Mouse (Mus musculus): ENCODE results near the gene Tspan18.

The Tspan18 gene

DNA sequence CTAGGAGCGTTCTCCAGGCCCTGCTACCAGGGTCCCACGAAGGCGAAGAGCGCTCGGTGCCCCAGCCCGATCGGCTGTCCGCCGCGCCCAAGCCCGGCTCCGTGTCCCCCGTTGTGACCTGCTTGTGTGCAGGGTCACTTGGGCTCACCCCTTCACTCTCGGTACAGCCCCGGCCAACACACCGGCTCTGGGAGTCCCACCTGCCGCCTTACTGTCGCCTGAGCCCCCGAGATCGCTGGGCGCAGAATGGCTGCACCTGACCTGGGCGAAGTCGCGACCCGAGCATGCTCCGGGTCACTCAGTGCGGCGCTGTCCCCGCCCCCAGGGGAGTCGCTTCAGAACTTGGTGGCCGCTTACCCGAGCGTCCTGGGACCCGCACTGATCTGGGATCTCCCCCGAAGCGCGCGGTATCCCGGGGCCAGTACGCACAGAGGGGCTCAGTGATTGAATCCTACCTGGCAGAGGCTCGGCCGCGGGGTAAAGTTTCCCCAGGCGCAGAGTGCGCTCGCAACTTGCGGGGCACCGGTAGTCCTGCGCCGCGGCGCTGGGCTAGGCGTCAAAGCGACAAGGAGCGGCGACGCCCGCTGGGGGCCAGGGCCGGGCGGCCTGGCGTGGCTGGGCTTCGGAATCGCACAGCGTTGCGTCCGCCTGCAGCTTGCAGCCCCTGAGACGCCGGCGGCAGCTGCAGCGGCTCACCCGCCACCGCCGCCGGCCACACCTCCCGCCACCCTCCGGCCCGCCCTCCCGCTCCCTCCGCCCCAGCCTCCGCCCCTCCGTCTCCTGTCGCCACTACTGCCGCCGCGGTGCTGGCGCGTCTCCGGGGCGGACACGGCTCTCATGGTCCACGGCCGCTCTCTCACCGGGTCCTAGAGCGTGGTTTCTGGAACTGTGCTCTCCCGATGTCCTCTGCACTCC, at the start of gene Tspan18:
Gene Tspan18 (minus strand): TSS at position 689 of the 915 bp plus-strand sequence.
- peak; percentile 26 for DNase-seq (ENCODE audit: low spot score)

DNA sequence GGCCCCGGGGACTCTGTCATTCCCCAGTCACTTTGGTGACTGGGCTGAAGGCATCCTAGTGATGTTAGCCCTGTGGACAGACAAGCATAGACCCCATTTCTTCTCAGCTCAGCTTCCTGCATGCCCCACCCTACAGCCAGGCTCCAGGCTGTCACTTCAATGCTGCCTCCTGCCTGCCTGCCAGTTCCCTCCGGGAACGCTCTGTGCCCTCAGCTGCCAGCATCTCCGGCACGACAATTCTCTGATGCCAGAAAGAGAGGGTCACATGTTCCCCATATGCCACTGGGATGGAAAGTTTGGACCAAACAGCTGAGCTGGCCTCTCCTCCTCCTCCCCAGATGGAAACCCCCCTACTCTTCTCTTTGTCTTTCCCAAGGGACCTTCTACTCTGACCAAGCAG, 49.5 kb upstream of the Tspan18 start:
- DNase-seq (ENCODE audit: low spot score), result peak; percentile 59

DNA sequence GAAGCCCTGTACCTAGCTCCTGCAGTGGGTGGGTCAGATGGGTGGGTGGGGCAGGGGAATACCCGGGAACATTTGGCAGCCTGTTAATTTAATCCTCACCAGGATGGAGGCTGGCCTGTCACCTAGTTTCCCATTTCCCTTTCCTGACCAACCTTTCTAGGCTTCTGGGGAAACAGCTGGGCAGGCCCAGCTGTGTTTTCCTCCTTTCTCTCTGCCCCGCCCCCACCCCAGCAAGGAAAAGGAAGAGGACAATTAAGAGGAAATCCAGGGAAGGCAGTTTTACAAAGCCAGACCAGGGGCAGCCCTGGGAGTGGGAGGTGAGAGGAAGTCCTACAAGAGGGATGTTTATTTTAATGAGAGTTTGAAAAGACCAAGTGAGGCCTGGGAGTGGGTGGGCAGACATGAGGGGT, 46.4 kb upstream of the Tspan18 start:
- no peak for DNase-seq (ENCODE audit: low spot score)

DNA sequence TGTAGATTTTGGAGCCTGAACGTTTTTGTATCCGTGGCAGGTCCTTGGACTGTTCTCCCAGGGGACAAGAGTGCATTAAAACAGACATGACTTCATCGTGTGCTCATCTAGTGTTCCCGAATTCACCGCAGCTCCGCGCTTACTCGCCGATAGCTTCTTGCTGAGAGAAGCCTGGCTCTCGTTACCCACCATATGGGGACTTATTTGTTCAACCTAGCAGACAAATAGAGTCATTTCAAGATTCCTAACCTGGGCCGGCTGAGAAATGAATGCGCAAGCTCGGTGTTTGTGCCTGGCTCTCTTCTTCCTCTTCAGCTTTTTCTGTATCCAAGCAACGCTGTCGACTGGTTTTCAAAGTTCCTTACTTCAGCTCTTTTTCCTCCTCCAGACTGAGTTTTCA, 43.5 kb upstream of the Tspan18 start:
- DNase-seq (ENCODE audit: low spot score), result peak; percentile 15

DNA sequence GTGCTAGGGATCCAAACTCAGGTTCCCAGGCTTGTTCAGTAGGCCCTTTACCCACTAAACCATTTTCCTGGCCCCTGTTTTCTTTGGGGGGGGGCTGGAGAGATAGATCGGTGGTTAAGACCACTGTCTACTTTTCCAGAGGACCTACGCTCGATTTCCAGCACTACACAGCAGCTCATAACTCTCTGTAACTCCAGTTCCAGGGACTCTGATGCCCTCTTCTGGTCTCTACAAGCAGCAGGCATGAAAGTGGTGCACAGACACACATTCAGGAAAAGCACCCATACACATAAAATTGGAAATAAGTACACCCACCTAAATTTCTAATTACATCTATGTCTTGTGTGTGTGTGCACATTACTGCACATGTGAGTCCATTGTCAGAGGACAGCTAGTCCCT, 42.9 kb upstream of the Tspan18 start:
- no peak for DNase-seq (ENCODE audit: low spot score)

DNA sequence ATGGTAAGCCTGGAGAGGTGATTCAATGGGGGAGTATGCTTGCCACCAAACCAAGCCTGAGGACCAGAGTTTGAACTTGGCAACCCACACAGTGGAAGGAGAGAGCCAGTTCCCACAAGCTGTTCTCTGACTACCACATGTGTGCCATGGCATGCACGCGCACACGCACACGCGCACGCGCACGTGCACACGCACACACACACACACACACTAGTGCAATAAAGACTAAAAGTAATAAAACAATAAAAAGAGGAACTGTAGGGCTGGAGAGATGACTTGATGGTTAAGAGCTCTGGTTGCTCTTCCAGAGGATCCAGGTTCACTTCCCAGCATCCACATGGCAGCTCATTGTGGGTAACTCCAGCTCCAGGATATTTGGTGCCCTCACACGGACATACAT, 38.6 kb upstream of the Tspan18 start:
- DNase-seq (ENCODE audit: low spot score), result no peak

DNA sequence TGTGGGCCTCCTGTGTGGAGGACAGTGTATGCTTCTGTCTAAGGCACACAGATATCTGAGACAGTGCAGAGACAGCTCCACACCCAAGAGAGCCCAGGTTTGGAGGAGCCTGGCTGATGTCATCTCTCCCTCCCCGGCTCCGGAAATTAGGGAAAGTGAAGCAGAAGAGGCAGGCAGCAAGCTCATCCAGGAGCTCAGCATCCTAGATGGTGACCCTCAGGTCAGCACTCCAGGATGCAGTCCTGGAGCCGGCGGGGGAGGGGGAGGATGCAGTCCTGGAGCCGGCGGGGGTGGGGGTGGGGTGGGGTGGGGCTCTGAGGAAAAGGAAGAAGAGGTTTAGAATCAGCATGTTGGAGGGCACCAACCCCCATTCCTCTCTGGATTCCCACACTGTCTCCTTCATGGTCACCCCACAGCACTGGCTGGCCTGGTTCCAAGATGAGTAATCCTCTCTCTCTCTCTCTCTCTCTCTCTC, 37.8 kb upstream of the Tspan18 start:
- no peak for DNase-seq (ENCODE audit: low spot score)

DNA sequence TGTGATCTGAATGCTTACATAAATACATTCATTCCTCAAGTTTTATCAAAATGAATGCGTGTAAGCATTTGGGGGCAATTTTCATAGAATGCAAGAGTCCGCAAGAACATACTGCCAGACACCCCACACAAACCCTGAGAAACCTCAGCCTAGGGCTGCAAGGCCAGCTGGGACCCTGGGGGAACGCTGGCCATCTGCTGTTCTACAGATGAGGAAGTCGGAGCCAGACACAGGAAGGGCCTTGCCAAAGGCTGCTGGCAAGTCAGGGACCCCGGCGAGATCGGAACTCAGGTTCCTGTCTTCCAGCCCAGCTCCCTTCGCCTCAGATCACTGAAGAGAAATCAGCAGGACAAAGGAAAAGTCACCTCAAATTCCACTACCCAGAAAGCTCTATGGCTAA, 34.6 kb upstream of the Tspan18 start:
- DNase-seq (ENCODE audit: low spot score), result peak; percentile 41

DNA sequence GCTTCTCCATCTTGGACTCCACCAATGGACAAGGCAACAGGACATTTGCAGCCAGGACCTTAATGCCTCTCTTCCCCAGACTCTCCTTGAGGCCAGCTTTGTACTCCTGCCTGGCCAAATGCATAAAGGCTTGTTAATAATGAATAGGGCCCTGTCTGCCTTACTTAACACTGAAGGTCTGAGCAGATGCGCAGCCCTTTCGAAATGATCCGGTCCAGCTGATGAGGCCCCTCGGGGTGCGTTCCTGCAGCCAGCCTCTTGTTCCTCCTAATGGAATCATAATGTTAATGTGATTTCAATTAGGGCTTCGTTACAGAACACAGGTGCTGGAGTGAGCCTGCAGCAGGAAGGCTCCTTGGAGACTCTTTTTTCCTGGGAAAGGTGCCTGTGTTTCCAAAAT, 33.7 kb upstream of the Tspan18 start:
- DNase-seq (ENCODE audit: low spot score), result no peak

DNA sequence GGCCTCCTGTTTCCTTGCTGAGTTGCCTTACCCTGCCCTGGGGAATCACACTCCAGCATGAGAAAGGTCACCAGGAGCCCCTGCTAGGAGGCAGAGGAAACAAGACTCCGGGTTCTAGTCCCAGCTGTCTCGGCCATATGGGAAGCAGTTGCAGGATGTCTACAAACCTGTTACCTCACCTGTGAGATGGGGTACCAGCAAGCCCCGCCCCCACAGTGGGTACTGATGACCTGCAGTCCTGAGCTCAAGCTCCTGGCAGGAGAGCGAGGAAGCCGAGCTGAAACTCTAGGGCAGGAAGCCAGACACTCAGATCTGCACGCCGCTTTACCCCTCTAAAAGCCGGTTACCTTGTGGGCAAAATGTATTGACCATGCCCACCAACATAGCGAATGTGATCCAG, 31.1 kb upstream of the Tspan18 start:
- DNase-seq (ENCODE audit: low spot score), result no peak

DNA sequence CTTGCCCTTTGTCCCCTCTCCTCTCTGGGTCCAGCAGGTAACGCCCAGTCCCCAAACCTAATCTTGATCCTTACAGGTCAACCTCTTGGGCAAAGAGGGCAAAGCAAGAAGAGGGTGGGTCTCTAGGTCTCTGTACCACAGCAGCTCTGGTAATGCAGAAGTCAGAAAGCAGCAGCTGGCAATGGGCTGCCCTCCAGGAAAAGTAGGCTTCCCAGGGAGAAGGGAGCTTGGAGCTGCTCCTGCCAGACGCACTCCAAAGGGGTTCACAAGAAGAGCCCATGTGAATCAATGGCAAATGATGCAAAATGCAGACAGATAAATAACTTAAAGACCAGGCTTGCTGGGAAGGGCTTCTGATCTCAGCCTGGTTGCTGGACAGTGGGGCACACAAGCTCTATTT, 30.6 kb upstream of the Tspan18 start:
- DNase-seq (ENCODE audit: low spot score), result no peak

DNA sequence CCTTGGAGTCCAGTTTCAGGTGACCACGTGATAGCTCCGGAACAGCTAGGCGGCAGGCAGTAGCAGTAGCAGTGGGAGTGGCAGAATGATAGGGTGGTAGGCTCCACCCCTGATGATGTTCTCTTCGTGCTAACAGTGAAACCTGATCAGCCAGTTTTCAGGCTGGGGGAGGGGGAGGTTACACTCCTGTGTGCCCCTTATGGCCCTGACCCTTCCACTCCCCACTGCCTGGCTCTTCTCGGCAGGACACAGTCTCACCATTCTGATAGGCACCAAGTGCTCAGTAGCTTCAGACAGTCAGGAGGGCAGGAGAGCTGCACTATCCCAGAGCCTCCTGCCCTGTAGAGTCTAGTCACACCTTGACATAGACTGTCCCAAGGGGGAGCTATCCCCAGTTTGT, 27.1 kb upstream of the Tspan18 start:
- no peak for DNase-seq (ENCODE audit: low spot score)

DNA sequence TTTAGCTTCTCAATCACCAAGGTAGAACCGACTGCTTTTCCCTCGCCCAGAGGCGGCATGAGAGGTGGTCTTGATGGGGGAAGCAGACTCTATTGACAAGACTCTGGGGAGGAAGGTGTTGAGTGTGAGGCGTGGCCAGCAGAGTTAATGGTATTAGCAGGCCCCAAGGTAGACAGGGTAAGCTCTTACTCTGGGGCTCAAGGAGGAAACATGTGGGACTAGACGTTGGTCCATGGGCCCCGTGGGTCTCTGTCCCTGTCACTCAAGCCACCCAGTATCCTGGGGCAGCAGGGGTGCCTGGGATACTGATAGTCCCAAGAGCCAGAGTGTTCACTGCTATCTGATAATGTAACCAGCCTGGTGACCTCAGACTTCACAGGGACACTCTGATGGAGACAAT, 26.0 kb upstream of the Tspan18 start:
- DNase-seq (ENCODE audit: low spot score), result no peak

DNA sequence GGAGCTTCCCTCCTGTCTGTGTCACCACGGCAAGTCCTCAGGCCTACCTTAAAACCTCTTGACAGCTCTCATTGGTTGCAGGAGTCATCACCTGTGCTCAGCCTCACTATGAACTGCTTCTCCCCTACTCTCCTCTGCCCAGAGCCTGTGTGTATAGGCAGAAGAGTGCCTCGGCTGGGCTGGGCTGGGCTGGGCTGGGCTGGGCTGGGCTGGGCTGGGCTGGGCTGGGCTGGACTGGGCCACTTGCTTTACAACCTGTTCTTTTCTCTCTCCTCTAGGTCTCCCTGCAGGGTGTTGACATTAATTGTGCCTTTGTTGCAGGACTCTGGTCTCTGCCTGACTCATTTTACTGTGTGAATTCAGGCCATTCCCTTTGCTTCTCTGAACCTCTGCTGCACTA, 23.1 kb upstream of the Tspan18 start:
- DNase-seq (ENCODE audit: low spot score), result no peak

DNA sequence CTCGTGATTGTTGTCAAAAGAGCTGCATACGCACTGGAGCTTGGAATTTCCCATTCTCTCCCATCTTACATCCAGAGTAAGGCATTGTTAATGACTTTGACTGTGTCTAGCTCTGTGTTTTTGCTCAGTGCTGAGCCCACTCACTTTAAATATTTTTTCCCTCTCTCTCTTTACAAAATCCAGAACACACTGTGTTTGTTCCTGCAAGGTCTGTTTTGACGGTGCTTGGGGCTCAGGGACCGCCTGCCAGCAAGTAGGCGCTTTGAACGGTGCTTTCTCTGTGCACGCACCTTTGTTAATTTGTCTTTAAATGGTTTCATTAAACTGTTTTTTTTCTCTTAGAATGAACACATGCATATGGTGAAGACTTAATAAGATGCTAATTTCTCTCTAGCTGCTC, 21.5 kb upstream of the Tspan18 start:
- no peak for DNase-seq (ENCODE audit: low spot score)

DNA sequence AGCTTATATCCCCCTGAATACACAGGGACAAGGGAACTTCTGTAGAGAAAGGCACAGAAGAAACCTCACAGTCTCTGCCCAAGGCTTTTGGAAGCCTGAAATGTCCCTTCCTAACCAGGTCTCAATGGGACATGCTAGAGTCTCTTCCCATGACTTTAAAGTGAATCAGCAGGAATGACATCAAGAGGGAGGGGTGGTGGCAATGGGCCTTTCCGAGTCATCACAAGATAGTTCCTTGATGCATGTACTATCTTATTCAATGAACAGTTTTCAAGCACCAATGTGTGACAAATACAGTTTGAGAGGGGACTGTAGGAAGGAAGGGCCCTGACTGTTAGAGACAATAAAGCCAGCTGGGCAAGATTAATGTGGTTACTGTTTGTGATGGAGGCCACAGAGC, 20.3 kb upstream of the Tspan18 start:
- no peak for DNase-seq (ENCODE audit: low spot score)

DNA sequence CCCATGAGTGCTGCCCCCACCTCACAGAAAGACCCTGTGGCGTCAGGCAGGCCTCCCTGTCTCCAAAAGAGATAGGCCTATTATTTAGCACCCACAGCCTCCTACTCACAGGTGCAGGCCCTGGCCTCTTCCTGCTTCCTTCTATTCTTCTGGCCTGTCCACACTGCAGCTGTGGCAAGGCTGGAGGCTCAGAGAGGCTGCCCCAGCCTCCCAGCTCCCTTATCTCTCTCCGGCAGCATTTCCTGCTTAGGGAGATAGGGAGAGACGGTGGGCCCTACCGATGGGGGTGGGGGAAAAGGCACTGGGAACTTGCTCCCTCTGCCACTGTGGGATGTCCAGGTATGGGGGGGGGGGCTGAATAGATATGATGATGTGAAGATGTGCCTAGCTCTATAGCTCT, 19.4 kb upstream of the Tspan18 start:
- DNase-seq (ENCODE audit: low spot score), result no peak

DNA sequence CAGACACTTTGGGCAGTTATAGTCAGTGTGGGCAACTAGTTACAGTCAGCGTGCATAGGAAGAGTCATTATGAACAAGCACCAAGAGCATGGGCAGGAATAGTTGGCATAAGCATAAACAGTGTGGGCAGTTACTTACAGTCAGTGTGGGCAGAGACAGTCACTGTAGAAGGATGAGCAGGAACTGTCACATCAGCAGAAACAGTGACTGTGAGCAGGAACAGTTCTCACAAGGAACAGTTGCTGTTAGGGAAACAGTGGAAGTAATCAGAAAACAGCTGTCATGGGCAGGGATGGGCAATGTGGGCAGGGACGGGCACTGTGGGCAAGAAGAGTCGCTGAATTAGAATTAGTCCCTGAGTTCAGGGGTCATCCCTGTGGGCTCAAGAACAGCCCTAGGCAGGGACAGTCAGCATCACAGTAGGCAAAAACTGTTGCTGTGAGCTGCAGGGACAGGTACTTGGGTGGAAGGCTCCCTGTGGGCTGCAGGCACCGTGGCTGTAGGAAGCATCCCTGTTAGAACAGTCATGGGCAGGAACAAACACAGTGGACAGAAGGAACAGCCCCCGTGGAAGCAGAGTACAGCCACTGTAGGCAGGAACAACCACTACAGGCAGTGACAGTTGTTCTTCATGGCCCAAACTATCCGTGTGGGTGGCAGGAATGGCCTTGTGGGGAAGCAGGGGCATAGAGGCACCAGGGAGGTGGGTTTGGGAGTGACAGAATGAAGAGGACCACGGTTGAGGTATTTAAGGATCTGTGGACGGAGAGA, 18.8 kb upstream of the Tspan18 start:
- no peak for DNase-seq (ENCODE audit: low spot score)

DNA sequence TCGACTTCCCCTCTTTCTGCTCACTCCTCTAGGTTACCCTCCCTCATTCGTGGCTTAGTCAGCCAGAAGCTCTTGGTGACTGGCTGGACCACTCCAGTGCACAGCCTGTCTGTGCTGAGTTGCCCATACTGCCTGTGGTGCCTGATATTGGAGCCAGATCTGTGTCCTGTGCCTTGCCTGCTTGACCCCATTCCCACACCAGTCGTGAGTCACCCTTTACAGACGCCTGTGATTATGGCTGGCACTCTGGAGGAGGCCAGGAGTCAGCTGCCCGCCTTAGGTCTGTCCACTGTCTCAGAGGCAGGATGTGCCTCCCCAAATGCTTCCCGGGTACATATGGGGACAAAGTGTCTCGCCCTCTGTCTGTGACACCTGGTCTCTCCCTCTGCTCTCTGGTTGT, 17.0 kb upstream of the Tspan18 start:
- no peak for DNase-seq (ENCODE audit: low spot score)

DNA sequence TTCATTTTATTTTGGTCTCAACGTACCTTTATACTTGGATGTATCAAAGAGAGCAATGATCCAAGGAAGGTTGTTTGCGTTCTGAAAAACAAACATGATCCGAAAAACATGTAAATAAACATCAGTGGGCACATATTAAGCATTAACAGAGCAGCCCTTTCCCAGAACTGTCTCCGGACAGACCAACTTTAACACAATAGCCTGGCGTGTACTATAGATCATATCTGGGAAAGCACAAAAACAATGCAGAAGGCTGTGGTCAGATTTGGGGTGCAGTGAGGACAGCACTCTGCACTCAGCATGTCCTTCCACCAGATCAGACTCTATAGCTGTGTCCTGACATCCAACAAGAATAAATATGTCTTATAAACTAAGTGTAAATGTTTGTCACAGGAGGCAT, 12.7 kb upstream of the Tspan18 start:
- DNase-seq (ENCODE audit: low spot score), result no peak

DNA sequence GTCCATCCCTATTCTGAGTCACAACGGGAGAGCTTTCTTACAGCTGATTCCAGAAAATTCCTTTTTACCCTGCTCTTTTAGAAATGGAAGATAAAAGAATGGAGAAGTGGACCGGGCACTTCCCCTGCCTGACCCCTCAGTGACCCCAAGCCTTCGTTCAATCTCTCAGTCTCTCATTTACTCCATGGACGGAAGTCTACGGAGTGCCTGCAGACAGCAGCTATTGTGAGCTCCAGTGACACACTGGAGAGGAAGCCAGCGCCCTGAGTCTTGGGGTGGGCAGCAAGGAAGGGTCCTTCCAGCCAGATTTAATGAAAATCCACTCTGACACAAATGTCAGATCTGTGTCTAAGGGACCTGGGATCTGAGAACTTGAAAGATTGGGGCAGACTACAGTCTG, 12.3 kb upstream of the Tspan18 start:
- DNase-seq (ENCODE audit: low spot score), result no peak

DNA sequence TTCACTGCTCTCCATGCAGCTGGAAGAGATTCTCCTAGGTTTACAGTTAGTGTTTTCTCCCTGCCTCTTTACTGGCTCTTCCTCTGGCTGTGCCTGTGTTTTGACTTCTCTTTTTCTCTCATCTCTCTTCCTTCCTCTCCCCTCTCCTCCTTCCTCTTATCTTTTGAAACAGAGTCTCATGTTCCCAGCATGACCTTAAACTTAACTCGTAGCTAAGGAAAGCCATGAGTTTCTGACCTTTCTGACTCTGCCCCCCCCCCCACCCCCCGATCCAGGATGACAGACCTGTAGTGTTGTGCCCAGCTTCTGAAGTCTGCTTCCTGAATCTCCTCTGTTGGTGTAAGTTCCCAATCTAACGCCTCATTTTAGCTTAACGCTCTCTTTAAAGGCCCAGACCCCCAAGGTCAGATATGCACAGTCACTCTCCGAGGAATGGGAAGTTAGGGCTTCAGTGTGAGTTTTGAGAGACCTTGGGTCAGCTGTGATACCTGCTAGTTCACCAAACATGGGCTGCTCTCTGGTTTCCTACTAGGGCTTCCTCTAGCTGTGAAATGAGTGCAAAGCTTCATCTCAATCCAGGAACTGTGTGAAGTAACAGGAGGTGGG, 11.5 kb upstream of the Tspan18 start:
- DNase-seq (ENCODE audit: low spot score), result no peak

Measured in layer of hippocampus, adult 11-12 months (tissue).